Mouse (Mus musculus) left cerebral cortex, adult 9 months (tissue): ENCODE data around the gene Etnppl.

Source experiments
- DNase-seq, 2 experiments: peaks; one replicate each; pipeline ENCODE4 v3.0.0; 2022; ENCODE audit warnings: low spot score in 2 of 2

Gene Etnppl

DNA sequence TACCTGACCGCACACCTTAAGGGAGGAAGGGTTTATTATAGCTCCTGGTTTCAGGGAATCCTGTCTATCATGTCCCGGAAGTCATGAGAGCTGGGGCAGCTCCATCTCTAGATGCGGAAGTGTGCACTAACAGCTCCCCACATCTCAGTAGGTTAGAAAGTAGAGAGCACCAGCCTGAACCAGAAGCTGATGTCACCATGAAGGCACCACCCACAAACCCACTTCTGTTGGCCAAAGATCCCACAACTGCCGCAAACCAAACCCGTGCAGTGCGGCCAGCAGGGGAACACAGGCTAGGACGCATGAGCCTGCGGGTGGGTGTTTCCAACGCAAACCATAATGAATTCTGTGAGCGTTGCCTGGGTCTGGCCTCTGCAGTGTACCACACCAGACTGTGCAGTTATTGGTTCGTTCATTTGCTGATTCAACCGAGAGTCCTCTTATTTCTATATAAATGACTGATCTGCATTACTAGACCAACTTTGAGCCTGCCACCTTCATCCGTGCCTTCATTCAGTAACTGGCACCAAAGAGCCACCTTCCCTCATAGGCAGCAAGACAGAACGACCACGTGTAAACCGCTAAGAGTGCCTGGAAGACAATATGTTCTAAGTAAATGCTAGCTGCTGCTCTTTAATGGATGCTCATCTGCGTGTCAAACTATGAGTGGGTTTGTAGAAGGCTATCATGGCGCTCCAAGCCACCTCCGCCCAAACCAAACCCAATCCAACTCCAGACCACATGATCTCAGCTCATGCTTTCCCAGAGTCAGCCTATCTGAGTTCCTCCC is 60.6 kb downstream of the Etnppl start:
- no peak for DNase-seq

DNA sequence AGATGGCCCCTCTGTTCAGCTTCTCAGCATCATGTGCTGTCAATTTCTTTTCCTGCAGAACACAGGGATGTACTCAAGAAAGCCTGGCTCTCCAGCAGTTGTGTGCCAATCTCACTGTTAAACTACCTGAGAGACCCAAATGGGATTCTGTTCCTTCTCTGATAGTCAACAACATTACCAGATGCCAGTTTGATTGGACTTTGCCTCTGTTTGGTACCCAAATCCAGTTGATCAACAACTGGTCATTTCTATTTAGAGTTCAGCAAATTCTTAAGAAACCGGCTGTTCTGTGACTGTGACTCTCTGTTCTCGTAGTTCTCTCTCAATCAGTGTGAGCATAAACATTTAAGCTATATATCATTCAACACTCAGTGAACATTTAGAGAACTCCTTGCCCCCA is 64.0 kb downstream of the Etnppl start:
- DNase-seq: no peak

DNA sequence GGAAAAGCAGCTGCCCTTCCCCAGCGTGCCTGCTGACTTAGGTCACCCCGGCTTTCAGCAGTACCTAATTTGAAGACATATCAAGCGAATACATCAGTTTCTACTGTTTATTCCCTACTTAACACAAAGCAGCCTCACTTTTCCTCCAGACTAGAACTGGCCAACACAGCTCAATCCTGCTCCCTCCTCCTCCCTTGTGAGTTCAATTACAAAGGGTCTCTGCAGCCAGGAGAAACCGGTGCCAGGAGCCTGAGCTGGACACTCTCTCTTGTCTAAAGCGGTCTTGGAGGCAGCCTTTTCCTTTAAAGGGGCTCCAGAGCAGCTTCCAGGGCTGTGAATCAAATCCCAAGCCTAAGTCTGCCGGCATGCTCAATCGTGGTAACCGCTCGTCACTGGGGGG is 64.9 kb downstream of the Etnppl start:
- no peak for DNase-seq

DNA sequence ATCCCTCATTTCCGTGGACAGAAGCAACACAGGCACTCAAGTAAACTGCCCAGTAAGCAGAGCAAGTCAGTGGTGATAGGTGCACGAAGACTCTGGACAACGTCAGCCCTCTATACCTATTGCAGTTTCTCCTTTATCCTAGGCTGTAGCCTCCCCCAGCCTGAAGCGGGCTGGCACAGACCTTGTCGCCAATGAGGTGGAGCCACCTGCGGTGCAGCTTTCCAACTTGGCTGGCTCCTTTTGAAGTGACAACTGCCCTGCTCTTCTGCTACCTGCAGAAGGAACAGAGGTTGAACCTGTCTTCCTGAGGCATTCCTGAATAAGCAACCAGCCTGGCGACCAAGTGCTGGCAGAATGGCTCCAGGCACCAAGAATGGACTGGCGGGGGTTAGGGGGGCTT is 66.6 kb downstream of the Etnppl start:
- no peak for DNase-seq

DNA sequence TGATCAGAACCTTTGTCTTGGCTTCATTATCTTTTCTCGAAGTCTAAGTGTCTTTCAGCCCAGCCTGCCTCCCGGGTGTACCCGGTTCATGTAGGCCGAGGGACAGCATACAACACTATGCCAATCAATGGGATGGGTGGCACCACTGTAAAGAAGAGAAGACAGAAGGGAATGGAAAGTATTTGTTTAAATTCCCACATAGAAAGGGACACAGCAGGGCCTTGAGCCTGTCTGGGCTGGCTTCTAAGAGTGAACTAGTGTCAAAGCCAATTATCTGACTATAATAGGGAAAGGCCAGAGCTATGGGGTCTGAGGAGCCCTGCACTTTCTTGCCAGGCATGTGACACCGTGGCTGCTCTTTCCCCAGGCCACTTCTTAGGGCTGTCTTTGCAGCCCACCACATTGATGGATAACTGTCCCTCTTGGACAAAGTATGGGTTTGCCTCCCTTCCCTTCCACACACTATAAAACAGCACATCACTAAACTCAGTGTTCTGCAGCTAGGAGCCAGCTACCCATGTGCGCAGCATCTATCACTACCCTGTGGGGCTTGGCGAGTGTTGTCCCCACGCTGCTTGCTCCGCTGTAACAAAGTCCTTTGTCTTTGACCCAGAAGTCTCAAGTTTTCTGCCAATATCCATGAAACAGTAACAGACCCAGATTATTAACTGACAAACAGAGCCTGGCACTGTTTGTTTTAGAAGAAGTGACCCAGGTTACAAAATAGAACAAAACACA is 67.2 kb downstream of the Etnppl start:
- DNase-seq: no peak

DNA sequence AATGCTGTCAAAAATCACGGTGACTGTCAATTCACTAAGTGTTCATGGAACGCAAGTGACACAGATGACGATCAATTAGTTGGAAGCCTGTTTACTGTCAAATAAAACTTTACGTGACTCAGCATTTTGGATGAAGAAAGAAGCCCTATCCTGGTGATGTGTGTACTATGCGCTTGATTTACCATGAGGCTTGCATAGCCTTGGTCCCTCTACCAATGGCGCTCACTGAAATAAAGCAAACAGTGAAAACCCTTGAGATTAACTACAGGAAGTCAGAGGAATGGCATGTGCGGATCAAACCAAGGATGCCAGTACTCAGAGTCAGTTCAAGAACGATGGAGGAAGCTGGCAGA is 67.7 kb downstream of the Etnppl start:
- DNase-seq: no peak

DNA sequence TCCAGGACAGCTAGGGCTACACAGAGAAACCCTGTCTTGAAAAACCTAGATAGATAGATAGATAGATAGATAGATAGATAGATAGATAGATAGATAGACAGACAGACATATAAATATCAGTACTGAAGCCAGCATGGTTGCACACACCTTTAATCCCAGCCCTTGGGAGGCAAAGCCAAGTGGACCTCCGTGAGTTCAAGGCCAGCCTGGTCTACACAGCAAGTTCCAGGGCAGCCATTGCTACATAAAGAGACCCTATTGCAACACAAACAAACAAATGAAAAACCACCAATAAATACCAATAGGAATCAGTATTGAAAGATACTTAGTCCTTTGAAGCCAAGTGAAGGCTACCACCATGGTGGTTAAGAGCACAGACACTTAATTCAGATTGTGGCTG is 69.8 kb downstream of the Etnppl start:
- no peak for DNase-seq
